Comparison of ENCODE assay signal across 13 mouse cellular contexts in genomic region chr4:88761776-88762175, GRCm38 (mm10). TPM values are rescaled to one million over a fixed set of nuclear protein-coding genes. Genes with fewer than 3 reads are reported as not detected.
DNase-seq lines count a peak whose midpoint lies in the region; TF ChIP-seq lines count a peak whose summit lies in the region.
"Not testable (repeated sequence)": the region's sequence is repeated elsewhere in the genome, so short reads cannot be mapped to it uniquely, and the experiment has no call there.
"Had no signal": no experiment of that assay in that cellular context is flagged by ENCODE, and none has a peak within 500 bp of the region (broad histone marks: within the 10 kb centered on the region; RNA-seq: fewer than 3 reads in every experiment).

No protein-coding gene starts in this region.

- TF ChIP-seq CTCF in heart, adult 2 months (IDR thresholded peaks at IDR 0.05) = peak; percentile 31; the same call in 1 of the 2 replicates
- TF ChIP-seq CTCF in left cerebral cortex, adult 2 months (IDR thresholded peaks at IDR 0.05) = peak; percentile 12

- not testable (repeated sequence) for TF ChIP-seq POLR2A in heart, adult 2 months (IDR thresholded peaks at IDR 0.05; ENCODE audit: insufficient read depth, low read depth, low read length)

- not testable (repeated sequence) for H3K4me1 ChIP-seq in heart, adult 2 months (ENCODE audit: control insufficient read depth, insufficient read depth, low read length)

- H3K27me3 ChIP-seq in heart, adult 2 months (ENCODE audit: control insufficient read depth, insufficient read depth, low read length) = not testable (repeated sequence)

- not testable (repeated sequence) for H3K79me2 ChIP-seq in heart, adult 2 months (replicated peaks; ENCODE audit: control insufficient read depth, insufficient read depth, low read length)

- TF ChIP-seq EP300 in heart, adult 2 months (IDR thresholded peaks at IDR 0.05; ENCODE audit: insufficient read depth, low read depth, low read length) = not testable (repeated sequence)

- not testable (repeated sequence) for H3K4me3 ChIP-seq in heart, adult 2 months; left cerebral cortex, adult 2 months

- not testable (repeated sequence) for H3K36me3 ChIP-seq in heart, adult 2 months (ENCODE audit: control insufficient read depth, insufficient read depth, low read length)

- H3K27ac ChIP-seq in heart, adult 2 months; left cerebral cortex, adult 2 months: not testable (repeated sequence)

- DNase-seq in adrenal gland, postnatal 10 days = peak; percentile 63
- peak; percentile 73 to 77 for DNase-seq in cerebellum, postnatal 4 days (ENCODE audit: low spot score in 2 of 2)
- DNase-seq in heart, adult 2 months = peak; percentile 60 to 72
- peak; percentile 66 for DNase-seq in kidney, postnatal 14 days
- DNase-seq in left cerebral cortex, adult 2 months (ENCODE audit: extremely low spot score in 1 of 2, low spot score in 2 of 2) = peak; percentile 69 to 72
- DNase-seq in natural killer cell, adult 2 months (ENCODE audit: low spot score in 2 of 2) = peak; percentile 57 to 74
- DNase-seq in spleen, postnatal 4 days (ENCODE audit: low spot score in 2 of 2) = peak; percentile 78 to 93
- DNase-seq in urinary bladder, postnatal 36 days (ENCODE audit: low spot score in 2 of 2) = peak; percentile 66 to 69

- H3K9ac ChIP-seq in heart, adult 2 months (ENCODE audit: low read depth, low read length) = not testable (repeated sequence)

- intact Hi-C loops in heart, adult 2 months (cut with DNase I); left cerebral cortex, adult 2 months (cut with DNase I): not testable (repeated sequence)

- 67% methylated on average over 6 of the region's 8 CpGs for WGBS in heart, adult 2 months

RNA-seq across cellular contexts. Expression of gene Gm13283, which starts 1.9 kb away (rescaled TPM):
- total RNA-seq in adrenal gland, postnatal 10 days (2021) = under 1 TPM in 1 of 2 experiments, not detected in 1; 0.24 TPM
- total RNA-seq in heart, adult 2 months (2021) = not detected
- not detected in 2 replicates for polyA plus RNA-seq in heart, adult 2 months (2012; rRNA removed)
- not detected for total RNA-seq in left cerebral cortex, adult 2 months (2021)
- polyA plus RNA-seq: gonadal fat pad, adult 2 months; macrophage had no signal

RNA-seq across cellular contexts. Expression of gene Gm13271, which starts 7.1 kb away (rescaled TPM):
- total RNA-seq in adrenal gland, postnatal 10 days (2021) = not detected
- total RNA-seq in heart, adult 2 months (2021) = not detected
- not detected in 2 replicates for polyA plus RNA-seq in heart, adult 2 months (2012; rRNA removed)
- total RNA-seq in left cerebral cortex, adult 2 months (2021) = not detected
- polyA plus RNA-seq: CD4-positive, CD25-positive, alpha-beta regulatory T cell, adult 4 months; hindbrain, embryonic 15.5 days; limb, embryonic 13.5 days; macrophage had no signal

RNA-seq across cellular contexts. Expression of gene Gm13290, which starts 11.9 kb away (rescaled TPM):
- total RNA-seq in adrenal gland, postnatal 10 days (2021) = not detected
- total RNA-seq in heart, adult 2 months (2021) = not detected
- not detected in 2 replicates for polyA plus RNA-seq in heart, adult 2 months (2012; rRNA removed)
- total RNA-seq in left cerebral cortex, adult 2 months (2021) = not detected
- polyA plus RNA-seq: CD4-positive, CD25-positive, alpha-beta regulatory T cell, adult 4 months; gonadal fat pad, adult 2 months; hindbrain, embryonic 15.5 days; macrophage had no signal

RNA-seq across cellular contexts. Expression of gene Gm13289, which starts 14.9 kb away (rescaled TPM):
- total RNA-seq in adrenal gland, postnatal 10 days (2021) = not detected
- total RNA-seq in heart, adult 2 months (2021) = not detected
- polyA plus RNA-seq in heart, adult 2 months (2012; rRNA removed) = not detected in 2 replicates
- total RNA-seq in left cerebral cortex, adult 2 months (2021) = not detected
- polyA plus RNA-seq: CD4-positive, CD25-positive, alpha-beta regulatory T cell, adult 4 months; gonadal fat pad, adult 2 months; hindbrain, embryonic 15.5 days; limb, embryonic 13.5 days; macrophage had no signal

RNA-seq across cellular contexts. Expression of gene Gm13272, which starts 17.9 kb away (rescaled TPM):
- not detected for total RNA-seq in adrenal gland, postnatal 10 days (2021)
- not detected for total RNA-seq in heart, adult 2 months (2021)
- polyA plus RNA-seq in heart, adult 2 months (2012; rRNA removed) = not detected in 2 replicates
- total RNA-seq in left cerebral cortex, adult 2 months (2021) = not detected
- polyA plus RNA-seq: CD4-positive, CD25-positive, alpha-beta regulatory T cell, adult 4 months; gonadal fat pad, adult 2 months; hindbrain, embryonic 15.5 days; limb, embryonic 13.5 days; macrophage had no signal
